Mouse (Mus musculus) liver, embryonic 14.5 days (tissue): ENCODE measurements around the gene Ttc6. TPM values are rescaled to one million over a fixed set of nuclear protein-coding genes. Genes with fewer than 3 reads are reported as not detected.

Source experiments
- ATAC-seq: fragments of 200-750 bp; cut with Nextera tagmentation; 2 replicates; pipeline ENCODE4 v1.8.0; 2017; ENCODE audit warnings: moderate number of reproducible peaks, mild to moderate bottlenecking, moderate library complexity; ENCODE audit not compliant: insufficient read depth
- DNase-seq, 3 experiments: peaks; one replicate each; pipeline ENCODE4 v3.0.0-alpha.2; 2012 to 2013; ENCODE audit warnings: low read depth in 3 of 3, low spot score in 3 of 3
- H3K27ac ChIP-seq: fragments of 300-500 bp; sonication (generic); 2 replicates; pipeline ENCODE4 v1.5.1; 2014; ENCODE audit warnings: moderate library complexity, mild to moderate bottlenecking, control low read depth, inconsistent platforms
- H3K27me3 ChIP-seq: fragments of 300-500 bp; sonication (generic); 2 replicates; pipeline ENCODE4 v1.6.1; 2014; ENCODE audit warnings: mild to moderate bottlenecking, low read length, moderate library complexity; ENCODE audit not compliant: control insufficient read depth, insufficient read depth
- H3K36me3 ChIP-seq: fragments of 300-500 bp; sonication (generic); replicated peaks from 2 replicates; pipeline ENCODE4 v1.6.1; 2014; ENCODE audit warnings: low read depth; ENCODE audit not compliant: control insufficient read depth, insufficient read depth
- H3K4me1 ChIP-seq, 2 experiments: fragments of 200-500 bp in 1 of 2; fragments of 300-500 bp in 1 of 2; sonication (generic) in 1 of 2; replicated peaks; 2 replicates each; pipeline ENCODE4 v1.6.1; 2012 to 2014; ENCODE audit warnings: antibody characterized with exemption in 1 of 2, inconsistent platforms in 1 of 2, low read length in 1 of 2; ENCODE audit not compliant: control insufficient read depth in 2 of 2, insufficient read depth in 2 of 2
- H3K4me2 ChIP-seq: fragments of 300-500 bp; sonication (generic); 2 replicates; pipeline ENCODE4 v1.6.1; 2014; ENCODE audit warnings: low read depth, mild to moderate bottlenecking, control low read depth, moderate library complexity
- H3K4me3 ChIP-seq, 2 experiments: fragments of 200-500 bp in 1 of 2; fragments of 300-500 bp in 1 of 2; sonication (generic) in 1 of 2; 2 replicates each; pipeline ENCODE4 v1.5.1; 2012 to 2014; ENCODE audit warnings: low read depth in 2 of 2, low read length in 2 of 2, mild to moderate bottlenecking in 2 of 2, control low read depth in 1 of 2, inconsistent platforms in 1 of 2, moderate library complexity in 1 of 2; ENCODE audit not compliant: insufficient read depth in 1 of 2
- H3K9ac ChIP-seq: fragments of 300-500 bp; sonication (generic); replicated peaks from 2 replicates; pipeline ENCODE4 v1.6.1; 2014; ENCODE audit warnings: mild to moderate bottlenecking, control low read depth, moderate library complexity
- H3K9me3 ChIP-seq: fragments of 300-500 bp; sonication (generic); 2 replicates; pipeline ENCODE4 v1.6.1; 2016; ENCODE audit warnings: low read length, mixed read lengths; ENCODE audit not compliant: control insufficient read depth
- CTCF ChIP-seq: IDR thresholded peaks from 2 replicates; pipeline ENCODE4 v1.5.1; 2016; ENCODE audit warnings: antibody characterized with exemption, low read depth, control low read depth
- EP300 ChIP-seq: IDR thresholded peaks from 2 replicates; pipeline ENCODE4 v1.6.1; 2016; ENCODE audit warnings: antibody characterized with exemption, low read depth
- WGBS: fragments of 180-500 bp; shearing (Covaris S2); extraction: QIAGEN DNeasy Blood & Tissue Kit; methylation state at CpG from one replicate; pipeline ENCODE4 v1.1.7; 2014; ENCODE audit not compliant: insufficient replicate concordance; 5-methylcytosine and 5-hydroxymethylcytosine counted together
- polyA plus RNA-seq, 2 experiments: library from polyadenylated mRNA; depleted of rRNA in 1 of 2; stranded (reverse) in 1 of 2; unstranded in 1 of 2; fragments of >200 nt; fragmentation: Nextera tagmentation in 1 of 2; extraction: Ambion mirVana in 1 of 2; gene quantifications; 2 replicates each; pipeline versions ENCODE4 v1.2.1 to v1.2.3; 2012 to 2014

The Ttc6 gene
- polyA plus RNA-seq (2012; rRNA removed) (0.04 and 0.08 TPM in 2 replicates), polyA plus RNA-seq (2014; fragmentation: Nextera tagmentation; extraction: Ambion mirVana) (0.04 TPM in 1 of 2 replicates, not detected in the other)

DNA sequence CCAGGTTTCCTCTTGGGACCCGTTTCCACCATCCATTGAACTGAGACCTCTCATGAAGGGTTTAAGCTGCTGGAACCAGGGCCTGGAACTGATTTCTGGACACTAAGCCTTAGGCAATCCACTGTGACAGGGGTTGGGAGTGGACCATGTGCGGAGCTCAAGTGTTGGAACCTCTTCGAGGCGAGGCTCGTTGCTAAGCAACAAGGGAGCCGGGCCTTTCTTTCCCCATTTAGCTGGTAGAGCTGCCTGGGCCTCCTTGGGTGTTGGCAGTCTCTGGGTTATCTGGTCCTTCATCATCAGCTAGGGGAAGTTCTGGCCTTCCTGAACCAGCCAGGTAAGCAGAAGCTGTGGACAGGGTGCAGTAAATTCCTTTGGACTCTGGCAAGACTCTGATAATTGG, at the start of gene Ttc6:
Gene Ttc6, plus strand, starts transcription at position 205 of the 400 bp plus-strand sequence.
- TF ChIP-seq CTCF, result no peak
- TF ChIP-seq EP300, result no peak
- Histone ChIP-seq H3K9ac (no peak within 1 kb of the TSS), H3K36me3 (no peaks in the 10 kb centered on the region), H3K4me1 (no peaks in the 10 kb centered on the region), H3K4me2 (no peak within 1 kb of the TSS), H3K27ac (no peak within 1 kb of the TSS), H3K4me3 (no peak within 1 kb of the TSS), H3K9me3 (no peaks in the 10 kb centered on the region), H3K27me3 (no peaks in the 10 kb centered on the region)
- 68% methylated on average over 6 of the region's 6 CpGs for WGBS
- DNase-seq, result no peak
- ATAC-seq, result no peak

- H3K36me3 ChIP-seq, result no peaks in the 10 kb centered on the region
- TF ChIP-seq EP300, result no peak
- no peak for TF ChIP-seq CTCF
- H3K4me1 ChIP-seq, result no peaks in the 10 kb centered on the region
- H3K9me3 ChIP-seq, result no peaks in the 10 kb centered on the region
- H3K4me2 ChIP-seq, result no peak overlapping the region
- DNase-seq, result no peak
- H3K9ac ChIP-seq, result no peak overlapping the region
- no peak for ATAC-seq
- no peak overlapping the region for H3K4me3 ChIP-seq
- 29% methylated on average over 1 of the region's 1 CpGs for WGBS
- H3K27me3 ChIP-seq, result no peaks in the 10 kb centered on the region
- H3K27ac ChIP-seq, result no peak overlapping the region
Measured at GRCm38 (mm10) chr12:57514552-57514951, 49.4 kb upstream of the Ttc6 start.

- no peak overlapping the region for H3K9ac ChIP-seq
- H3K4me2 ChIP-seq, result no peak overlapping the region
Measured at GRCm38 (mm10) chr12:57515702-57516377, 48.1 kb upstream of the Ttc6 start.

DNA sequence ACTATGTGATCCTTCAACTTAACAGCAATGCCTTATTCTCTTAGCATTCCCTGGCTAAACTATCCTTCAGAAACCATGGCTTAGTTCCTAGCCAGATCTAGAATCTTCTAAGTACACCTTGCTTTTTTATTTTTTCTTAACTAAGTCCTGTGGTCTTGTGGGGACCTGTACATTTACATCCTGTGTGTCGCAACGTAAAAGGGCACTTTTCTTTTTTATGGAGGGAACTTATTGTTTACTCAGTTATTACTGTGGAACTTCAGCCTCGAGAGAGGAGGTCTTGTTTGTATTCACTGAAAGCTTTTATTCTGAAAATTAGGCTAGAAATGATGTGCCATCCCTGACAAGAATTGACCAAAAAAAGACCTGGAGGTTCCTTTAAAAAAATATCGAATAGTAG, 35.6 kb upstream of the Ttc6 start:
- H3K27me3 ChIP-seq, result no peaks in the 10 kb centered on the region; the same call in none of the 2 replicates
- no peak for TF ChIP-seq EP300
- no peak for TF ChIP-seq CTCF
- no peak overlapping the region for H3K4me2 ChIP-seq
- ATAC-seq (no peak), DNase-seq (no peak)
- H3K4me3 ChIP-seq, result no peak overlapping the region
- 39% methylated on average over 4 of the region's 4 CpGs for WGBS
- no peaks in the 10 kb centered on the region for H3K4me1 ChIP-seq
- H3K9me3 ChIP-seq, result no peaks in the 10 kb centered on the region
- no peak overlapping the region for H3K27ac ChIP-seq
- H3K36me3 ChIP-seq, result no peaks in the 10 kb centered on the region
- no peak overlapping the region for H3K9ac ChIP-seq

More at GRCm38 (mm10) chr12:57515702-57516377, 48.1 kb upstream of the Ttc6 start:
- Histone ChIP-seq H3K27ac (no peak overlapping the region), H3K36me3 (no peaks in the 10 kb centered on the region), H3K9me3 (no peaks in the 10 kb centered on the region), H3K4me1 (no peaks in the 10 kb centered on the region), H3K4me3 (no peak overlapping the region), H3K27me3 (no peaks in the 10 kb centered on the region)
- 43% methylated on average over 12 of the region's 12 CpGs for WGBS
- no peak for TF ChIP-seq CTCF
- no peak for TF ChIP-seq EP300
- no peak for DNase-seq
- no peak for ATAC-seq

GRCm38 (mm10) chr12:57530474-57530873, 33.4 kb upstream of the Ttc6 start:
- TF ChIP-seq CTCF, result no peak
- WGBS, result 17% methylated on average over 9 of the region's 9 CpGs
- Histone ChIP-seq H3K9ac (no peak overlapping the region), H3K4me2 (no peak overlapping the region), H3K4me1 (no peaks in the 10 kb centered on the region; a peak in 1 of 4 replicates), H3K36me3 (no peaks in the 10 kb centered on the region), H3K27me3 (peaks cover 15% of the 10 kb centered on the region), H3K27ac (no peak overlapping the region), H3K4me3 (no peak overlapping the region), H3K9me3 (no peaks in the 10 kb centered on the region)
- ATAC-seq, result no peak
- no peak for DNase-seq
